Mouse (Mus musculus) layer of hippocampus, postnatal 25 days (tissue): ENCODE results near the gene Ap4b1. TPM values are rescaled to one million over a fixed set of nuclear protein-coding genes. Genes with fewer than 3 reads are reported as not detected.

Experiments
- DNase-seq, 2 experiments: peaks; one replicate each; pipeline ENCODE4 v3.0.0; 2022; ENCODE audit warnings: mixed read lengths in 2 of 2, low spot score in 1 of 2; ENCODE audit errors: extremely low spot score in 1 of 2
- total RNA-seq, 2 experiments: library from RNA; stranded (reverse); gene quantifications; 2 replicates each; pipeline ENCODE4 v1.2.3; 2021

Gene Ap4b1
- total RNA-seq, 2 experiments from 2014 or later, result 15.3 to 18.6 TPM

DNA sequence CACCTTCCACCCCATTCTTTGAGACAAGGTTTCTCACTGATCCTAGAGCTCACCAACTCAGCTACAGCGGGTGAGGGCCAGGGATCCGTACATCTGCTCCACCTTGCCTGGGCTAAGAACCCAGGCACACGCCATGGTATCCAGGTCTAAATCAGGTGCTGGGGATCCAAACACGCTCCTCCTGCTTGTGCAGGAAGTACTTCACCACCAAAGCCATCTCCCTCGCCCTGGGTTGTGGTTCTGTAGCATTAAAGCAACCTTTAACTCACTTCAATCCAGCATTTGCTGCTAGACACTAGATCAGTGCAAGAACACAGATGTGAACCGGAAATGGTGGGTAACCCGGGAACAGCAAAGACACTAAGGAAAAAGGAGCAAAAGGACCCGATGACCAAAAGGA lies 42.6 kb downstream of the Ap4b1 start:
- DNase-seq, result no peak

DNA sequence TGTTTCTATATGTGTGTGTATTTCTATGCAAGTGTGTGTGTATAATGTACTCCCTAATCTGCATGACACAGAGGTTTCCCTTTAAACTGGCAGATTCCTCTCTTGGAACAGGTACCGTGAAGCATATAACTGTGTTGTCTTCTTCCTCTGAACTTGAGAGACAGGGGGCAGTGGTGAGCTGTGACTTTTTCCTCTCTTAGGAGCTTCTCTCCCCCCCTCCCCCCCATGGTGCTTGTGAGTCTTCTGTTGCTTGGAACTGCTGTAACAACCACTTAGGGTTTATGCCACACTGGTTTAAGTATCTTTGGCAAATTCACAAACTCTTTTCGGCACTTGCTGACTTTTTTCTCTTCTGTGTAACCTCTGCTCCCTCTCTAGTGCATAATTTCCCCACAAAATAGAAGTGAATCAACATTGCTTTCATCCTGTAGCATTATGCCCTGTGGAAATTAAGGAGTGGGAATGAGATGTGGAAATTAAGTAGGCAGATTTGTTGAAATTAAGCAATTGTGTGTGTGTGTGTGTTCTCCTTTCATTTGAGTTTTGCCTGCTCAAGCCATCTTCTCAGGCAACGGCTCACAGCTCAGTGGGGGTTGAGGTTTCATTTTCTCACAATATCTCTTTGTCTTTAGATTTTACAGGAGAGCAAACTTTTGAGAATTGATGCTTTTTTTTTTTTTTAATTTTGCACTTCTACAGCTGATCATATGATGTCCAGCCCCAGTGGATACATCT lies 43.4 kb downstream of the Ap4b1 start:
- DNase-seq, result peak in 1 of 2 experiments; percentile 56

DNA sequence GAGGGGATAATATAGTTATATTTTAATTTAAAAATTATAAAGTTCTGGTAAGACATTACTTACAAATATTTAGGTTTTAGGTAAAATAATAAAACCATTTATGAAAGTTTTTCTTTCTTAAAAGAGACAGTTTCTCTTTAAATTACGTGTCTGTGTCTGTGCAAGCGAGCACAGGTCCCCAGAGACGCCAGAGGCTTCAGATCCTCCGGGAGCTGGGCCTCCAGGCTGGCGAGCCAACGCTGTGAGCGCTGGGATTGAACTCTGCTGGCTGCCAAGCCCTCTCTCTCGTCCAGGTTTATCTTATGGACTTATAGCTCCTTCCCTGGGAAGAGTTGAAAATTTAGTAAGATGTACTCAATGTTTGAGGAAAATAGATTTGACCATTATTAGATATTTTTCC lies 44.5 kb downstream of the Ap4b1 start:
- DNase-seq, result no peak

DNA sequence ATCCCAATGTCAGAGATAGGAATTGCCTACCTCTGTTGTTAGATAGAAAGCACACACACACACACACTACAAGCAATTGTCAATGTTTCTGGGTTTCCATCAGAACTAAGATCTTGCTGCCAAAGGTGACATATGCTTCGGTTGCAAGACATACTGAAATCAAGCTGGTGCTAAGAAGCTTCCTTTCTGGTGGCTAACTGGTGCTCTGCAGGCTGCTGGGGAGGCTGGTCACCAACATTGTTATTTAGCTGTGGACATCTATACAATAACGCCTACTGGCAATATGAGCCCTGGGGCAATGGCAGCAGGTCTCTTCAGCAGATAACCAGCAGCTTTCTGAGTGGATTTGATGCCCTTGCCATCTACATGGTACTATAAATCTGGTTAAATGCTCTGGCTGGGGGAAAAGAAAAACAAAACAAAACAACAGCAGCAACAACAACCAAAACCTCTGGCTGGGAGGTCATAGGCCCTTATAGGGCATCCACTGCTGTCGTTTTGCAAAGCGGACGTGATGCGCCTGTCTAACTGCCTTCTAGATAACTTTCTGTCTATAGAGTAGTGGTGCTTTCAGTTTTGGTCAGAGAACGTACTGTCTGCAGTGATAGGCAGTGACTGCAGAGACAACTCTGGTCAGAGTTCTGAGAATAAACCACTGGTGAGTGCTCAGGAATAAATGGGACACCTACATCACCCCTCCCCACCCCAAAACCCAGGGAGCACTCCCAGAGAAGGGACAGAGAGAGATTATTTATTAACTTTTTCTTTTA lies 47.9 kb downstream of the Ap4b1 start:
- no peak for DNase-seq

DNA sequence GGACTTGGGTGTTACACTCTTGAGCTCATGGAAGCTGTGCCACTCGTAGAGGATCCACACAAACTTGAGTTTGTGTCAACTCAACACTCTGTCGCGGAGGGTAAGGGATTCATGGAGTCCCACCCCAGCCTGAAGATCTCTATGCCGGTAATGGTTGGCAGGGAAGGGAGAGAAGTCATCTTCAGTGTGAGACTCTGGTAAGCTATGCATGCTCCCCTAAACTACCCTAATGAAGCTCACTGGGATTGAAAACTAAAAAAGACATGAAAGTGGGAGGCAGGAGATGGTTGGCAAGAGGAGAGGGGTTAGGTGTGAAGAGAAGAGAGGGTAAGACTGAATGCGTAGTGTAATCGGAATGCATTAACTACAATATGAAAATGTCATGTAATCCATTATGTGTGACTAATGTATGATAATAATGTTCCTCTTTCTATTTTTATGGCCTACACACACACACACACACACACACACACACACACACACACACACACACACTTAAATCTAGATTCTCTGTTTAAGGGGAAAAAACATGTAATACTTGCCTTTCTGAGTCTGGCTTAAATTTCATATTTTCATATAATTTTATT lies 48.8 kb downstream of the Ap4b1 start:
- DNase-seq, result no peak

DNA sequence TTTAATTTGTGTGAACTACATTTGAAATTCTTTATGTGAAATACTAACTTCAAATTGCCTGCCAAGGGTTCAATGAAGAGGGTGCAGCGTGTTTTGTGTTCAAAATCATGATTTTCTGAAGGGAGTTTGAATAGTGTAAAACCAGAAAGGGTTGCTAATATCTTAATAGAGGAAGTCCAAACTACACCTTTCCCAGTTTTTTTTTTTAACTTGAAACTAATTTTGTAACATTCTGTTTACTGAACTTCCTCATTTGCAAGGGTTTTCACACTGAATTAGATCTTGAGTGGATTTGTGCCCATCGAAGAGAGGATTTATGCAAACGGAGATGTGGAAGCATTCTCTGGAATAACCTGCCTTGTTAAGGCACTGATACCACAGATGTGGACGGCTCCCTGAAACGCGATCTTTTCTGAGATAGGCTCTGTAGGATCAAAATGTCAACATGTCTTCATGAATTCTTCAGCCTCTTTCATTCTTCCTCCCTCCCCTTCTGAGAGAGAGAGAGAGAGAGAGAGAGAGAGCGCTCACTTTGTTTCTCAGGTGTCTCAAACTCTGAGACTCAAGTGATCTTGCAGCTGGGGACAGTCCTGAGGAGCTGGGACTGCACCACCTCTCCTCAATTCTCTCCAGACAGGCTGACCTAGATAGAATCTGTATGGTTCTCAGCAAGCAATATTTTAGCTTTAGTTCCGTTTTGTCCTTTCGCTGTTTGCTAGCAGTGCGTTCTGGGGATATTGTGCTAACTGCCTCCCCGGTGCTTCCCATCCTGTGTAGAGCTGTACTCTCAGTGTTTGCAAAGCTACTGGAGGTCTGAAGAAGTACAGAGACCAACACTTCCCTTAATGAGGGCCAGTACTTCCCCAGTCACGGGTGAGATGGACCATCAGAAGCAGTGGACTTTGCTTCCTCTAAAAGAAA lies 49.8 kb downstream of the Ap4b1 start, which contains the start of gene Ptpn22:
Gene Ptpn22, plus strand, starts transcription at position 915 of the 921 bp plus-strand sequence.
- DNase-seq, result no peak

DNA sequence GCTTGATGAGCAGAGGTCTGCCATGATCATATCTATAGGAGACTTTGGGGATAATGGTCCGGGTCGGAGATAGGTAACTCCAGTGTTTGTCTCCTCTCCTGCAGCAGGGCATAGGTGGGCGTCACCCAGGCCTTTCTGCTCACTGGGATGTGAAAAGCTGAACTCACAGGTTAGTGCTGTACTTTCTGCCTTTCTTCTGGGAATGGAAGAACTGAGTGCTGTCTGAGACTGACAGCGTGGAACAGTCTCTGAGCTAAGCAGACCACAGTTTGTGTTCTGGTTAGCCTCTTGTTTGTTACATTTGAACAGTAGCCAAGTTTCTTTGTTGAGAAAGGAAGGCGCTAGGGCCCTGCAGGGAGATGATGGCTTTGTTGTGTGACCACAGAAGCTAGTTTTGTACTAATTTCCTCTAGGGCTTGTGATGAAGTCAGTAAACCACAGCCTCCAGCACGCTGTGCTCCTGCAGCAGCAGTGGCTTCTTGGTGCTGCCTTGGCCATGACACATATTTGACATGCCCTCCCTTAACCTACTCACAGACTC lies 50.6 kb downstream of the Ap4b1 start:
- DNase-seq, result no peak

DNA sequence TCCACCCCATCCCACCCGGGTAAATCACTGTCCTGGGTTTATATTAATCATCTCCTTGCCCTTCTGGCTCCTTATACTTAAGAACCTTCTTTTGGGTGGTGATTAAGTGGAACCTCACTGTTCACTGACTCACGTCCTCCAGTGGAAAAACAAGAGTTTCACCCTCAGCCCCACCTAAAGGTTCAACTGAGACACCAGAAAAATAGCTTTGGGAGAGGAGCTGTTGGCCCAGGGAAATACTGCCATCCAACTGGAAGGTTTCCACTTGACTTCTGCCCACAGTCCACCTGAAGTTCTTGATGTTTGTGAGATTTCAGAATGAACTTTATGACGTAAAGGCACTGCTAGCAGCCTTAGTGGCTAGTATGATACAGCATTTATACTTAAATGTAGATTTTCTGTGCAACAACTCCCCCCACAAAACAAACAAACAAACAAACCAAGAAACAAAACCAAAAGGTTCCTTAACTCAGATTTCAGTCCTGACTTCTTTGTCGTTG lies 53.5 kb downstream of the Ap4b1 start:
- DNase-seq, result no peak

DNA sequence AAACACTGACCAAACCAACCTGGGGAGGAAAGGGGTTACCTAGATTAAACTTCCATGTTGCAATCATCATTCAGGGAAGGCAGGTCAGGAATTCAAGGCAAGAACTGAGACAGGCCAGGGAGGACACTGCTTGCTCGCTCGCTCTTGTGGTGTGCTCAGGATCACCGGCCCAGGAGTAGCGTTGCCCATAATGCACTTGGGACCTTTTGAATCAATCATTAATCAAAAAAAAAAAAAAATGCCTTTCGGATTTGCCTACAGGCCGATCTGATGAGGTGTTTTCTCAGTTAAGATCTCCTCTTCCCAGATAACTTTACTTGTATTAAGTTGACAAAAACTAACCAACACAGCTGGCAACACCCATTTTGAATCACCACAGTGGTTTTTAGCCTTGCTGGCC lies 54.9 kb downstream of the Ap4b1 start:
- DNase-seq, result no peak

DNA sequence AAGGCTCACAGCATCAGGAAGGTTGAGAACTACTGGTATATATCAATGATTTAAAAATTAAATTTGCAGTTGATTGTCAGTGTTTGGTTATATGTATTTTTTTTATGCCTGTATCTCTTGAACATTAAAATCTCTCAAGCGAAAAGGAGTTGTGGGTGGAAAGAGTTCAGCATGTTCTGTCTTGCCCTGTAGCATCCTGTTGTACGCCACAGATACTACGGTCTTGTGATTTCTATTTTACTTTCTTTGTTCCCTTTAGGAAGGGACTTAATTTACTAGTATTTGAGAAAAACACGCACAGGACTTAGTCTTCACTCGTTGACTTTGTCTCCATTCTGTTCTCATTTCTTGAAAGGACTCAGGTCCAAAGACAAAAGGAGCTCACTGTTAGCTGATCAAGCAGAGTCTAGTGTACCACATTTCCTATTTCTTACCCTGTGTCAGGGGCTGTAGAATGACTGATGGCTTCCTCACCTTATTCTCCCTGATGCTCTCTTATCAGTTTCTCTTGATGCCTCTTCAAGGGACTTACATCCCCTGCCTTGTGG lies 58.2 kb downstream of the Ap4b1 start:
- no peak for DNase-seq

DNA sequence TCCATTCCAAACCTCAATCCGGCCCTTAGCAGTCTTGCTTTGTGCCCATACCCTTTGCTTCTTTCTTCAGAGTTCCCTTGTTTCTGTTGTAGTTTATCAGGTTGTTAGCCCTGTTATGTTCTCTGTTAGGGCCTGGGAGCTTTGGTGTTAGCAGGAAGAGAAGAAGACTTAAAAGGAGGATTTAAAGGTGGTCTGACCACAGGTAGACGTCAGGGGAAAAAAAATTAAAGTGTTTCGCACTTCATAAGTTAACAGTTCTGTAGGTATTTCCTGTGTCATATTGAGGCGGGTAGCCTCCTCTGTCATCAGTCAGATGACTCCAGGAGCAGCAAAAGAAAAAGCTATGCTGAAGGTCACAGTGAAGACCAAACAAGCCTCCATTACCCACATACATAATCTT lies 58.7 kb downstream of the Ap4b1 start:
- DNase-seq, result no peak

Other genes with a start within 250 kb of the Ap4b1 start
- 1 to 10 TPM; 6.6 to 7.0 TPM for gene Syt6, start 234.3 kb upstream of the Ap4b1 start, total RNA-seq
- under 1 TPM in 1 of 2 experiments, not detected in 1; 0.59 TPM for gene Atg4a-ps, start 163.5 kb upstream of the Ap4b1 start, total RNA-seq
- gene Olfml3, start 71.5 kb upstream of the Ap4b1 start, total RNA-seq, result 10 to 100 TPM; 12.5 to 15.0 TPM
- not detected for gene Gm10964, start 70.2 kb upstream of the Ap4b1 start, total RNA-seq
- 100 to 1,000 TPM; 108 to 115 TPM for gene Hipk1, start 18.0 kb upstream of the Ap4b1 start, total RNA-seq
- gene Dclre1b, start 76 bp upstream of the Ap4b1 start, total RNA-seq, result 1 to 10 TPM; 8.5 to 9.3 TPM
- under 1 TPM in 1 of 2 experiments, not detected in 1; 0.31 TPM for gene Gm43064, start 53 bp downstream of the Ap4b1 start, total RNA-seq
- 1 to 10 TPM; 1.5 to 1.6 TPM for gene Bcl2l15, start 23.1 kb downstream of the Ap4b1 start, total RNA-seq
- under 1 TPM; 0.91 to 0.96 TPM for gene Ptpn22, start 50.3 kb downstream of the Ap4b1 start, total RNA-seq
- gene Rsbn1, start 104.6 kb downstream of the Ap4b1 start, total RNA-seq, result 10 to 100 TPM; 20.0 to 20.3 TPM
- gene Phtf1, start 158.6 kb downstream of the Ap4b1 start, total RNA-seq, result 10 to 100 TPM; 38.7 to 46.7 TPM